Mouse (Mus musculus) neural tube, embryonic 15.5 days (tissue): ENCODE results near the gene Scn9a. TPM values are rescaled to one million over a fixed set of nuclear protein-coding genes. Genes with fewer than 3 reads are reported as not detected.

ENCODE experiments used
- ATAC-seq: fragments of 200-750 bp; cut with Nextera tagmentation; 2 replicates; pipeline ENCODE4 v1.8.0; 2017; ENCODE audit warnings: mild to moderate bottlenecking, moderate TSS enrichment, moderate library complexity; ENCODE audit not compliant: low FRiP score
- H3K27ac ChIP-seq: fragments of 300-500 bp; sonication (generic); replicated peaks from 2 replicates; pipeline ENCODE4 v1.5.1; 2015; ENCODE audit warnings: mild to moderate bottlenecking, inconsistent platforms
- H3K27me3 ChIP-seq: fragments of 300-500 bp; sonication (generic); replicated peaks from 2 replicates; pipeline ENCODE4 v1.6.1; 2015; ENCODE audit warnings: inconsistent platforms
- H3K36me3 ChIP-seq: fragments of 300-500 bp; sonication (generic); 2 replicates; pipeline ENCODE4 v1.6.1; 2015; ENCODE audit warnings: inconsistent platforms
- H3K4me1 ChIP-seq: fragments of 300-500 bp; sonication (generic); 2 replicates; pipeline ENCODE4 v1.6.1; 2015; ENCODE audit warnings: inconsistent platforms
- H3K4me2 ChIP-seq: fragments of 300-500 bp; sonication (generic); 2 replicates; pipeline ENCODE4 v1.6.1; 2015; ENCODE audit warnings: inconsistent platforms, mild to moderate bottlenecking, moderate library complexity
- H3K4me3 ChIP-seq: fragments of 300-500 bp; sonication (generic); replicated peaks from 2 replicates; pipeline ENCODE4 v1.5.1; 2015; ENCODE audit warnings: mild to moderate bottlenecking, inconsistent platforms
- H3K9ac ChIP-seq: fragments of 300-500 bp; sonication (generic); replicated peaks from 2 replicates; pipeline ENCODE4 v1.6.1; 2015; ENCODE audit warnings: mild to moderate bottlenecking, inconsistent platforms
- H3K9me3 ChIP-seq: fragments of 300-500 bp; sonication (generic); replicated peaks from 2 replicates; pipeline ENCODE4 v1.6.1; 2016; ENCODE audit warnings: inconsistent platforms
- WGBS: fragments of 180-500 bp; shearing (Covaris S2); methylation state at CpG from one replicate; pipeline ENCODE4 v1.1.7; 2015; ENCODE audit warnings: mixed read lengths; 5-methylcytosine and 5-hydroxymethylcytosine counted together
- polyA plus RNA-seq: library from polyadenylated mRNA; unstranded; fragments of >200 nt; fragmentation: Nextera tagmentation; extraction: Ambion mirVana; gene quantifications from 2 replicates; pipeline ENCODE4 v1.2.1, GENCODE M21; 2015

Gene Scn9a
- polyA plus RNA-seq, 1 experiment from 2014 or later = 17.2 TPM

- Histone ChIP-seq H3K36me3 (no peaks in the 10 kb centered on the region), H3K4me3 (no peak overlapping the region), H3K27ac (no peak overlapping the region), H3K4me2 (no peak overlapping the region), H3K4me1 (no peaks in the 10 kb centered on the region), H3K27me3 (no peaks in the 10 kb centered on the region), H3K9me3 (no peaks in the 10 kb centered on the region), H3K9ac (no peak overlapping the region)
- WGBS = 75% methylated on average over 3 of the region's 3 CpGs
- ATAC-seq = no peak
These were observed 114.8 kb downstream of the Scn9a start for GRCm38 (mm10) chr2:66519966-66520365.

GRCm38 (mm10) chr2:66511424-66511823, 123.3 kb downstream of the Scn9a start:
- Histone ChIP-seq H3K9me3 (no peaks in the 10 kb centered on the region), H3K27ac (no peak overlapping the region), H3K36me3 (no peaks in the 10 kb centered on the region), H3K27me3 (no peaks in the 10 kb centered on the region), H3K4me2 (no peak overlapping the region), H3K4me3 (no peak overlapping the region), H3K4me1 (no peaks in the 10 kb centered on the region), H3K9ac (no peak overlapping the region)
- no peak for ATAC-seq
- 80% methylated on average over 2 of the region's 2 CpGs for WGBS

- Histone ChIP-seq H3K9ac (no peak overlapping the region), H3K9me3 (no peaks in the 10 kb centered on the region), H3K4me2 (no peak overlapping the region), H3K36me3 (no peaks in the 10 kb centered on the region), H3K27ac (no peak overlapping the region), H3K27me3 (no peaks in the 10 kb centered on the region), H3K4me3 (no peak overlapping the region), H3K4me1 (no peaks in the 10 kb centered on the region)
- 84% methylated on average over 3 of the region's 3 CpGs for whole genome bisulfite sequencing
- ATAC-seq = no peak
These were observed 126.7 kb downstream of the Scn9a start for GRCm38 (mm10) chr2:66508032-66508431.

GRCm38 (mm10) chr2:66507616-66508015, 127.1 kb downstream of the Scn9a start:
- Histone ChIP-seq H3K4me3 (no peak overlapping the region), H3K27me3 (no peaks in the 10 kb centered on the region), H3K4me2 (no peak overlapping the region), H3K36me3 (no peaks in the 10 kb centered on the region), H3K27ac (no peak overlapping the region), H3K9me3 (no peaks in the 10 kb centered on the region), H3K9ac (no peak overlapping the region), H3K4me1 (no peaks in the 10 kb centered on the region)
- no peak for ATAC-seq
- 93% methylated on average over 1 of the region's 1 CpGs for WGBS

GRCm38 (mm10) chr2:66502158-66502557, 132.6 kb downstream of the Scn9a start:
- no peak for ATAC-seq
- H3K9me3 ChIP-seq = no peaks in the 10 kb centered on the region
- H3K4me2 ChIP-seq = no peak overlapping the region
- no peaks in the 10 kb centered on the region for H3K36me3 ChIP-seq
- 77% methylated on average over 3 of the region's 3 CpGs for WGBS
- H3K9ac ChIP-seq = no peak overlapping the region
- H3K4me1 ChIP-seq = no peaks in the 10 kb centered on the region
- no peak overlapping the region for H3K4me3 ChIP-seq
- no peak overlapping the region for H3K27ac ChIP-seq
- no peaks in the 10 kb centered on the region for H3K27me3 ChIP-seq

- Histone ChIP-seq H3K9me3 (no peaks in the 10 kb centered on the region), H3K9ac (no peak overlapping the region), H3K27me3 (no peaks in the 10 kb centered on the region), H3K4me2 (no peak overlapping the region), H3K27ac (no peak overlapping the region), H3K4me3 (no peak overlapping the region), H3K36me3 (no peaks in the 10 kb centered on the region), H3K4me1 (no peaks in the 10 kb centered on the region)
- 87% methylated on average over 8 of the region's 8 CpGs for WGBS
- no peak for ATAC-seq
These were observed 140.2 kb downstream of the Scn9a start for GRCm38 (mm10) chr2:66494556-66494955.

- Histone ChIP-seq H3K4me2 (no peak overlapping the region), H3K4me1 (no peaks in the 10 kb centered on the region)
These were observed 156.4 kb downstream of the Scn9a start for GRCm38 (mm10) chr2:66478395-66478794.

GRCm38 (mm10) chr2:66473181-66473822, 161.5 kb downstream of the Scn9a start:
- H3K27ac ChIP-seq = no peak overlapping the region
- 62% methylated on average over 3 of the region's 3 CpGs for WGBS
- no peak overlapping the region for H3K9ac ChIP-seq
- H3K4me1 ChIP-seq = no peaks in the 10 kb centered on the region
- ATAC-seq = no peak; the same call in 1 of the 2 replicates
- no peaks in the 10 kb centered on the region for H3K9me3 ChIP-seq
- H3K4me2 ChIP-seq = no peak overlapping the region
- H3K36me3 ChIP-seq = no peaks in the 10 kb centered on the region
- H3K27me3 ChIP-seq = no peaks in the 10 kb centered on the region
- H3K4me3 ChIP-seq = no peak overlapping the region

More at GRCm38 (mm10) chr2:66478395-66478794, 156.4 kb downstream of the Scn9a start:
- WGBS = 66% methylated on average over 2 of the region's 2 CpGs
- Histone ChIP-seq H3K4me3 (no peak overlapping the region), H3K9me3 (no peaks in the 10 kb centered on the region), H3K27ac (no peak overlapping the region), H3K9ac (no peak overlapping the region), H3K27me3 (no peaks in the 10 kb centered on the region), H3K36me3 (no peaks in the 10 kb centered on the region)
- ATAC-seq = no peak

GRCm38 (mm10) chr2:66465484-66465883, 169.3 kb downstream of the Scn9a start:
- Histone ChIP-seq H3K4me2 (no peak overlapping the region), H3K36me3 (no peaks in the 10 kb centered on the region), H3K4me3 (no peak overlapping the region), H3K27me3 (no peaks in the 10 kb centered on the region), H3K27ac (no peak overlapping the region), H3K4me1 (no peaks in the 10 kb centered on the region), H3K9ac (no peak overlapping the region), H3K9me3 (no peaks in the 10 kb centered on the region)
- no peak for ATAC-seq
- WGBS = 80% methylated on average over 3 of the region's 3 CpGs

GRCm38 (mm10) chr2:66464874-66465458, 169.8 kb downstream of the Scn9a start:
- 75% methylated on average over 2 of the region's 2 CpGs for WGBS
- H3K4me2 ChIP-seq = no peak overlapping the region
- no peak overlapping the region for H3K9ac ChIP-seq
- H3K4me1 ChIP-seq = no peaks in the 10 kb centered on the region
- H3K4me3 ChIP-seq = no peak overlapping the region
- no peaks in the 10 kb centered on the region for H3K36me3 ChIP-seq
- no peaks in the 10 kb centered on the region for H3K9me3 ChIP-seq
- H3K27ac ChIP-seq = no peak overlapping the region
- no peak for ATAC-seq
- H3K27me3 ChIP-seq = no peaks in the 10 kb centered on the region

- no peak overlapping the region for H3K9ac ChIP-seq
These were observed 170.8 kb downstream of the Scn9a start for GRCm38 (mm10) chr2:66463916-66464315.

GRCm38 (mm10) chr2:66462458-66462857, 172.3 kb downstream of the Scn9a start:
- no peaks in the 10 kb centered on the region for H3K4me1 ChIP-seq
- H3K27me3 ChIP-seq = no peaks in the 10 kb centered on the region
- no peak for ATAC-seq
- H3K4me3 ChIP-seq = no peak overlapping the region
- no peaks in the 10 kb centered on the region for H3K36me3 ChIP-seq
- 96% methylated on average over 1 of the region's 1 CpGs for WGBS
- H3K4me2 ChIP-seq = no peak overlapping the region
- H3K27ac ChIP-seq = no peak overlapping the region
- H3K9me3 ChIP-seq = no peaks in the 10 kb centered on the region
- H3K9ac ChIP-seq = no peak overlapping the region

More at GRCm38 (mm10) chr2:66463916-66464315, 170.8 kb downstream of the Scn9a start:
- Histone ChIP-seq H3K4me2 (no peak overlapping the region), H3K9me3 (no peaks in the 10 kb centered on the region), H3K4me1 (no peaks in the 10 kb centered on the region), H3K27me3 (no peaks in the 10 kb centered on the region), H3K27ac (no peak overlapping the region), H3K36me3 (no peaks in the 10 kb centered on the region), H3K4me3 (no peak overlapping the region)
- 91% methylated on average over 6 of the region's 6 CpGs for WGBS
- no peak for ATAC-seq
